Mouse (Mus musculus) frontal cortex, postnatal 25 days (tissue): ENCODE measurements at regions not wholly inside any gene's neighbourhood (a gene's known extent, or its start where the extent isn't known, plus 50 kb on each side); places are given as distances from the start of the nearest gene placed in this dataset.
"Not testable (repeated sequence)": the region's sequence is repeated elsewhere in the genome, so short reads cannot be mapped to it uniquely, and the experiment has no call there.

Experiments
- DNase-seq, 2 experiments: peaks; one replicate each; pipeline ENCODE4 v3.0.0; 2022; ENCODE audit warnings: low spot score in 2 of 2

DNA sequence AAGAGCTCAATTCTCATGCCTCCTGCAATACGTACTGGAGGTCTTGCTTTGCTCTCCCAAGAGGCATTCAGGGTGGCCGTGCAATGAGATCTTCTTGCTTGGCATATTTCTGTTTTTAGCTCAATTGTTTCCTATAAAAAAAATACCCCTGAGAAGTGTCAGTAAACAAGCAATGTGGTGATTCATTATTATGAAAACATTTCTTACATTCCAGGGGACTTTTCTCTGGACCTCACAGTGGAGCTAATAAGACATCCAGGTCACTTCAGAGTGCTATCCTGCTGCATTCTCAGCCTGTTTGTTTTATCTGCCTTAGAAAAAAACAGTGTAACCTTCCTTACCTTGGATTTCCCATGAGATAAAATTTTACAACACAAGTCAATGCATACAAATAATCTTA lies 532.0 kb downstream of the Dad1 start:
- not testable (repeated sequence) for DNase-seq

DNA sequence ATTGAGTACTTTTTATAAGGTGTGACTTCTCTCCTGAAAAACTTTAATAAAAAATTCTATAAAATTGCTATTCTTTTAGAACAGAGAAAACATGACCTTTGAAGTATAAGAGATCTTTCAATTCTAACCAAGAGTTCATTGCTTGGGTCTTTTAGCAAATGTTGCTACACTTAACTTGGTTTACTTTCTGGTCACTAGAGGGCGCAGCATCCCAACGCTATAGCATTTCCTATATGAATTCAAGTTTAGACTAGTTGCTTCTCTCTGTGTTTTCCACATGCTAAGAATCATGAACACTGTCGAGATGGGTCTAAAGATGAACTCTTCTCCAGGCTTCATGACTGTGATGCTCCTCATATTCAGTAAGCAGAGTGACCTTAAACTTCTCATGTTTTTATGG lies 544.3 kb downstream of the Dad1 start:
- not testable (repeated sequence) for DNase-seq

DNA sequence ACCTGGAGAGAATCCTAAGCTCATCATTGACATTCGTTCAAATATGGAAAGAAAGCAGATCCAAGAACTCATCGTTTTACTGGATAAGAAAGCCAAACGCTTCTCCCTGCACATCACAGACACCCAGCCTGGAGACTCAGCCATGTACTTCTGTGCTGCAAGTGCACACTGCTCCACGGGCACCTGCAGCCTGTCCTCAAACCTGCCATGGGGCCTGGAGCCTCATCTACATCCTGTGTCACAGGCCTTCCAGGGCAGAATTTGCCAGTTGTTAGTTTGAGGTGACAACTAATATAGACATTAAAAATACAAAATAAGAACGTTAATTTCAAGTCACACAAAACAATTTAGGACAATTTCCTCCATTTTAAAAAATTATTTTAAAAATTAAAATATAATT lies 549.6 kb downstream of the Dad1 start:
- not testable (repeated sequence) for DNase-seq

DNA sequence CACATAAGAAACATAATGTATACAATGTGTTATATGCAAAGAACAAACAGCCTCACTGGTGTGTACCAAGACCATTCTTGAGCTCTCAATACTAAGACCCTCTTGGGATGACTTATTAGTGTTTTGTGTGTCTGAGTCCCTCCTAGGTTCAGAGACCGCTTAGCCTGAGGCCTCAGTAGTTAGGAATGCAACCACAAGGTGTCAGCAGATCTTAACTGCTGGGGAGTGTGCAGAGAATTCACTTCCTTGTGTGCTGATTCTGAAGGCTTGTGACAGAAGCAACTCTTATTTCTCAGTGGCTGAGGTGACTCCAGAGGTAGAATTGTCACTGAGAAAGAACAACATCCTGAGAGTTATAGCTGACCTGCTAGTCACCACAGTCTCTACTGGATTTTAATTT lies 550.3 kb downstream of the Dad1 start:
- not testable (repeated sequence) for DNase-seq

DNA sequence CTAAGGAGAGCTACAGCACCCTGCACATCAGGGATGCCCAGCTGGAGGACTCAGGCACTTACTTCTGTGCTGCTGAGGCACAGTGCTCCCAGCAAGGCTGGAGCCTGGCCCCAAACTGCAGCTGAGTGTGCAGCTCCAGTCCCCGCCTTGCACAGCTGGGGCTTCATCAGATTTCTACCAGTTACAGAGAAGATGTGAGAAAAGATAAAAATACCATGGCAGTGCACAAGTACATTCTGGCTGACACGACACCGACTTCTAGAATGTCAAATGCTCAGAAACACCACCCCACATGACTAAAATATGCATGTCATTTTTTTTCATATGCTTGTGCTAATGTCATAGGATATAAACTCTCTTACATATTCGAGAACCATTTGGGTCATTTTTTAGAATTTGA lies 569.8 kb downstream of the Dad1 start:
- DNase-seq: not testable (repeated sequence)

DNA sequence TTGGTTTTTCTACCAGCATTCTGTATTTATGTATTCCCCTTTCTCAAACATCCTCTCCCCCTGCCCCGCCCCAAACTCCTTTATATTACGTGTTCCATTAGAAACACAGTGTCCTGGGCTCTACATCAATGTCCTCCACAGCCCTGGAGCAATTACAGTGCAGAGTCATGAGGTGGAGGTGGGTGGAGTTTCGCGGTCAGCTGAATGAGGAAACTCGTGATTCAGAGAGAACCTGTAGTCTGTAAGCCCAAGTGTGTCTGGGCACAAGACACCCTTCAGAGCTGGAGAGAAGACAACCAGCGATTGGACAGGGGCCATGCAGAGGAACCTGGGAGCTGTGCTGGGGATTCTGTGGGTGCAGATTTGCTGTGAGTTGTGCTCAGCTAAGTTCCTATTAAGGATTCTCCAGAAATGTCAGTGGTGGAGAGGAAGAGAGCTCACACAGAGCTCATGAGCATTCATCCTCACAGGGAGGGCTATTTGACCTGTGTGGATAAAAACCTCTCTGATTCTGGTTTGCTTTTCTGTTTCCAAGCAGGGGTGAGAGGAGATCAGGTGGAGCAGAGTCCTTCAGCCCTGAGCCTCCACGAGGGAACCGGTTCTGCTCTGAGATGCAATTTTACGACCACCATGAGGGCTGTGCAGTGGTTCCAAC lies 570.4 kb downstream of the Dad1 start:
- not testable (repeated sequence) for DNase-seq

- DNase-seq: not testable (repeated sequence)
Measured at GRCm38 (mm10) chr14:53682679-53683078, 571.2 kb downstream of the Dad1 start.

DNA sequence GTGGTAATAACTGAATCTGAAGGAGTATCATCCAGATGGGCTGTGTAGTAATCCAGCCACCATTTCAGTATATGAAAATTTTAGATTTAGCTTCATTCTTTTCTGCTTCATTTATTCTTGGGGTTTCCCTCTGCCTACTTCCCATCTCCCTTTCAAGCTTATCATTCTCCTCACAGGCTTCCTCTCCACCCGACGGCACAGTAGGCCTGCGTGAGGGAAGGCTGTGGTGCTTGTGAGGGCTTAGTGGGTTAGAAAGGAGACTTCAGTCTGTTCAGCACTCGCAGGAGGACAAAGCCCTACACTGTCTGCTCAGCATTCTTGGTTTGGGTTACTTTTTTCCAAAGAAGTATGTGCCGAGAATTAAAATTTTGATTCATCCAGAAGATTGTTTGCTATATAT lies 572.6 kb downstream of the Dad1 start:
- DNase-seq: not testable (repeated sequence)

DNA sequence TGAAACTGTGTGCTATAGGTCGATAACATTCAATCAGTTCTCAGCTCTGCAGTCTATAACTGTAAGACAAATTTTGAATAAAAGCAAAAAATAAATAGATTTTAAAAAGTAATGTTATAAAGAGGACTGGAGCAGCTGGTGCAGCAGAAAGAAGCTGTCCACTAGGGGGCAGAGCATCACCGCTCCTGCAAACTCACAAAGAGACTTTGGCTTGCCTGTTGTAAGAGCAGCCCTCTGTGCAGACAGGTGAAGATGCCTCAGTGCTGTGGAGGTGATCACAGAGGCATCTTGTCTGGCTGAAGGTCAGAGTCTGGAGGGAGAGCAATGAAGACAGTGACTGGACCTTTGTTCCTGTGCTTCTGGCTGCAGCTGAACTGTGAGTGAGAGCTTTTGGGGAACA lies 588.2 kb downstream of the Dad1 start:
- DNase-seq: peak in 1 of 2 experiments; percentile 9

DNA sequence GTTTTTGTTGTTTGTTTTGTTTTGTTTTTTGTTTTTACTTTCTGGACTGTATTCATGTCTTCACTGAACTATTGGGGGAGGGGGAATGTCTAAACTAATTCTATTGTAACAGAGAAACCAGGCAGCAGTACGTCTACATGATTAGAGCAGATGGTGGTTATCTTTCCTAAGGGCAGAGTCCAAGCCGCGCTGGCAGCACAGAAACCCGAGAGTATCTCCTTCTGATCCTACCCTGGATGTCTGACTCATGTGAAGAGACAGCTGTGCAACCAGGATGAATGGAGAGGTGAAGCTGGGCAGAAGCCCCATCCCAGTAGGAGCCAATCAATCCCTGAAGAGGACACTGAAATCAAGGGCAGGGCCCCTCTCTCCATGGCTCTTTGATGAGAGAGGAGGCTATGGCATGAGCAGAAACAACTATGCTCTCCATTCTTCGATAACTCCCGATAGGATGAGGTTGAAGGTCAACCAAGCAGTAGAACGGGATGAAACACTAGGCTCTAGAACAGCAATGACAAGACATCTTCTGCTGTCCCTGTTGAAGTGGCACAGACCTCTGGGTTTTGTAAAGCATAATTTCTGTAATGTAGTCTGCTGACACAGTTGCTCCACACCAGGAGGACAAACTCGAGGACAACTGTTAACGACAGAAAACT lies 591.1 kb downstream of the Dad1 start:
- not testable (repeated sequence) for DNase-seq

- DNase-seq: not testable (repeated sequence)
Measured at GRCm38 (mm10) chr14:53654669-53655068, 599.2 kb downstream of the Dad1 start.

- DNase-seq: not testable (repeated sequence)
Measured at GRCm38 (mm10) chr14:53651061-53651460, 602.8 kb downstream of the Dad1 start.

GRCm38 (mm10) chr14:53649189-53649588 lies 604.7 kb downstream of the Dad1 start:
- DNase-seq: not testable (repeated sequence)

DNA sequence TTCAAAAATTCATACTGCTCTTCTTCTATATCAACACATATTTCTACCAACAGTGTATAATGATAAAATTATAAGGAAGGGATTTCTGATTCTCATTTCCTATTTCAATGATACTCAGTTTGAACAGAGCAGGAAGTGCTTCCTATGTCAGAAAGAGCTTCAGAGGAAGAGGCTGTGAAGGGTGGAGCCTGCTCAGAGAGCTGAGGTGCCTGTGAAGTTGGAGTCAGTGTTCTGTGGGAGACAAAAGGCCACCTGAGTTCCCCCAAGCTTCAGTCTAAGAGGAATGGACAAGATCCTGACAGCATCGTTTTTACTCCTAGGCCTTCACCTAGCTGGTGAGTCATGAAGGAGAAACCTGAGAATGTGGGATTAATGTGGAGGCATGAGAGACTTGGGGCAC lies 613.5 kb downstream of the Dad1 start:
- DNase-seq: not testable (repeated sequence)

DNA sequence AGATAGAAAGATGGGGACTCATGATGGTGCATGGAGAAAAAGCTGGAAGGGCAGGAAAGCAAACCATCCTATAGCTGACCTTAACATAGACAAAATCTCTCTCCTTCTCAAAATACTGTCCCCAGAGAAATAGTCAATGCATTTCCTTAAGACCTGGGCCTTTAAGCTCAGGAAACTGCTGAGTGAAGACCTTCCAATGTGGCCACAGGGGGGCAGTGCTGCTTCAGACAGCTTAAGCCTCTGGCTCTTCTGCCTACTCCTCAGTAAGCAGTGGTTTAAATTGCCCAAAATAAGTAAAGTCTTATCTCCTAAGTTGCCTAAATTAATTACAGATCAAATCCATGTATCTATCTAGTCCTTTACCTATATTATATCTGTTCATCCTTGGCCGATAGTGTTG lies 616.2 kb downstream of the Dad1 start:
- peak in 1 of 2 experiments; percentile 4 for DNase-seq

DNA sequence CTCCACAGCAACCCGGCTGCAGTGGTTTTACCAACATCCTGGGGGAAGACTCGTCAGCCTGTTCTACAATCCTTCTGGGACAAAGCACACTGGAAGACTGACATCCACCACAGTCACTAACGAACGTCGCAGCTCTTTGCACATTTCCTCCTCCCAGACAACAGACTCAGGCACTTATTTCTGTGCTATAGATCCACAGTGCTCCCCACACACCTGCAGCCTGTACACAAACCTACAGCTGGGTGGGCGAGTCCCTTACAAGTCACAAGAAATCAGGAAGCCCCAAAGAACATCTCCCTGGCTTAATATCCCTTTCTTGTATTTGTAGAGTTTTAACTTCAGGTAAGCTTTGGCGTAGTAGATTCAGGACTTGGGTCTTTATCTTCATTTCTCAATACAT lies 618.7 kb downstream of the Dad1 start:
- not testable (repeated sequence) for DNase-seq

- not testable (repeated sequence) for DNase-seq
Measured at GRCm38 (mm10) chr14:53634320-53634979, 619.5 kb downstream of the Dad1 start.

DNA sequence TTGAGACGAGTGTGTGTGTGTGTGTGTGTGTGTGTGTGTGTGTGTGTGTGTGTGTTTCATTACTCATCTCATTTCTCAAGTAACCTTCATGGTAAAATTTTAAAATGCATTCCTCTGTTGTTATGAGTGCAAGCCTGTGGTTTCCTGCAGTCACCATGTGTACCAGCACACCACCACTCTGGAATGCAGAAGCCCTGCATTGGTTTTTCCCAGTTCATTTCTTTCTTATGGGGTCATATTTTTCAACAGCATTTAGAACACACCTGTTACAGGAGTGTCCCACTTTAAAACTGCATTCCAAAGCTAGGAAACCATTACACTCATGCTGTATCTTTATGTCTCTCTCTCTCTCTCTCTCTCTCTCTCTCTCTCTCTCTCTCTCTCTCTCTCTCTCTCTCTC lies 620.2 kb downstream of the Dad1 start:
- not testable (repeated sequence) for DNase-seq

DNA sequence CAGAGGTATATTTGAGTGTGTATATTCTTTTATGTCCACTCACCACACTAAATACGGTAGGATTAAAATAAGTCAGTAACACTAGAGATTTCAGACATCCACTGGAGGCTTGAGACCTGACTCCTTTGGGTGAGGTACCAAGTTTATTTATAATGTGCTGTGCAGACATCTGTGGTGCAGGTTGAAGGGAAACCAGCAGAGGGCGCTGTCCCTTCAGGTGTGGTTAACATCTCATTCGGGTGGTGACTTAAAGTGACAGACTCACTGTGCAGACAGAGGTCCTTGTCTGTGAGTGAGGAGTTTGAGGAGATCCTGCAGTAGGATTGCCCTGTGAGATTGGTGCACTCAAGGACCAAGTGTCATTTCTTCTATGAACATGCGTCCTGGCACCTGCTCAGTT lies 632.5 kb downstream of the Dad1 start:
- DNase-seq: not testable (repeated sequence)

DNA sequence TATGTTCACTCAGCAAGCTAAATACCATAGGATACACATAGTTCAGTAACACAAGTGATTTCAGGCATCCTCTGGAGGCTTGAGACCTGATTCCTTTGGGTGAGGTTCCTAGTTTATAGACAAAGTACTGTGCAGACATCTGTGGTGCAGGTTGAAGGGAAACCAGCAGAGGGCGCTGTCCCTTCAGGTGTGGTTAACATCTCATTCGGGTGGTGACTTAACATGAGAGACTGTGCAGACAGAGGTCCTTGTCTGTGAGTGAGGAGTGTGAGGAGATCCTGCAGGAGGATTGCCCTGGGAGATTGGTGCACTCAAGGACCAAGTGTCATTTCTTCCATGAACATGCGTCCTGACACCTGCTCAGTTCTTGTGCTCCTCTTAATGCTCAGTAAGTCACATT lies 637.8 kb downstream of the Dad1 start:
- not testable (repeated sequence) for DNase-seq

DNA sequence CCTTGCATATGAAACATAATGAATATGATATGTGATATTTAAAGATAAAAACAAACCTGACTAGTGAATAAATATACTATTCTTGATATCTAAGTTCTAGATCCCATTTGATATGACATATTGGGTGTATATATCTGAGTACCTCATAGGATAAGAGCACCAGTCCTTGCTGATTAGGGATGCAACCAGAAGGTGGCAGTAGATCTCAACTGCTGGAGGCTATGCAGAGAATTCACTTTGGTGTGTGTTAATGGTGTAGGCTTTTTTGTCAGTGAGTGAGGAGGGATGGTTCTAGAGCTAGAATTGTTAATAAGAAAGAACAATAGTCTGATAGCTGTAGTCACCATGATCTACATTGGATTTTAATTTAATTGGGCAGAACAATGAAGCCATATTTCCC lies 639.6 kb downstream of the Dad1 start:
- DNase-seq: no peak

DNA sequence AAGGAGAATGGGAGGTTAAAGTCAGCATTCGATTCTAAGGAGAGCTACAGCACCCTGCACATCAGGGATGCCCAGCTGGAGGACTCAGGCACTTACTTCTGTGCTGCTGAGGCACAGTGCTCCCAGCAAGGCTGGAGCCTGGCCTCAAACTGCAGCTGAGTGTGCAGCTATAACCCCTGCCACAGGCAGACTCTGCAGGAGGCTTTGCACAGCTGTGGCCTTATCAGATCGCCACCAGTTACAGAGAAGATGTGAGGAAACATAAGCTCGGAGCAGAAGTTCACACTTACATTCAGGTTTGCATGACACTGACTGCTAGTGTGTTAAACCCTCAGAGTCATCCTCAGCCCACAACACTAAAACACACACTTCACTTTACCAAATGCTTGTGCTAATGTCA lies 654.6 kb downstream of the Dad1 start:
- not testable (repeated sequence) for DNase-seq

GRCm38 (mm10) chr14:53597287-53597686 lies 656.6 kb downstream of the Dad1 start:
- not testable (repeated sequence) for DNase-seq
